26 mouse cellular contexts compared by ENCODE assay signal in the genomic region with DNA sequence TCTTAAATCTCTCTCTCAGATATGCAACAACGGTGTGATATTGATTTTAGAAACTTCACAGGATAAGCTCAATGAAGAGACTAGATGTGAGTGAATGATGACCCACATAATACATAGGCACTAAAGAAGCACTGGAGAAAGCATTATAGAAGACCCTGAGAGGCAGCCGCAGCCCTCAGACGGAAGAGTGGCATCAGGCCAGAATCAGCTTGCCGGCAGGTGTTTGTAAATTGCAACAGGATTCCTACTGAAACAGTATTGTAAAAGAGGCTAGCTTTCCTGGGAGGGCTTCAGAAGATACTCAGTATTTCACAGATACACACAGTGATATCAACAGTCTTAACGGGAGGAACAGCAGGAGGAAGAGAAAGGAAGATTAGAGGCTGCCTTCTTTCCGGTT.
DNase-seq lines count a peak whose midpoint lies in the region; ATAC-seq and TF ChIP-seq lines count a peak whose summit lies in the region.
"Had no signal": no experiment of that assay in that cellular context is flagged by ENCODE, and none has a peak within 500 bp of the region (broad histone marks: within the 10 kb centered on the region; RNA-seq: fewer than 3 reads in every experiment).

No protein-coding gene starts in this region.

- no peak for TF ChIP-seq POLR2A in brain, embryonic 14.5 days (IDR thresholded peaks at IDR 0.05; ENCODE audit: borderline replicate concordance, extremely low read depth, insufficient read depth, insufficient read length, poor library complexity, severe bottlenecking)

- H3K36me3 ChIP-seq in forebrain, embryonic 14.5 days (ENCODE audit: control insufficient read depth, insufficient read depth, low read length), result no peaks in the 10 kb centered on the region
- H3K36me3 ChIP-seq in forebrain, embryonic 16.5 days (ENCODE audit: control insufficient read depth, insufficient read depth), result no peaks in the 10 kb centered on the region
- H3K36me3 ChIP-seq: embryonic facial prominence, embryonic 13.5 days; embryonic facial prominence, embryonic 15.5 days; forebrain, embryonic 10.5 days; forebrain, embryonic 12.5 days; forebrain, embryonic 15.5 days; G1E had no signal

- no peak overlapping the region for H3K4me2 ChIP-seq in forebrain, embryonic 14.5 days (ENCODE audit: low read length)
- H3K4me2 ChIP-seq in forebrain, embryonic 16.5 days (ENCODE audit: low read length), result no peak overlapping the region
- H3K4me2 ChIP-seq: embryonic facial prominence, embryonic 13.5 days; embryonic facial prominence, embryonic 15.5 days; forebrain, embryonic 12.5 days; forebrain, embryonic 15.5 days had no signal

- intact Hi-C loops in left cerebral cortex, postnatal 4 days (cut with DNase I), result no loop called here
- intact Hi-C loops in left cerebral cortex, adult 2 months (cut with DNase I), result no loop called here

- peak; percentile 56 to 60 for DNase-seq in cerebellum, postnatal 10 days
- DNase-seq in cerebellum, postnatal 36 days, result no peak
- peak; percentile 25 for DNase-seq in forebrain, embryonic 14.5 days (ENCODE audit: low spot score)
- DNase-seq in left cerebral cortex, postnatal 4 days, result peak; percentile 19
- no peak for DNase-seq in left cerebral cortex, adult 2 months (ENCODE audit: extremely low spot score in 1 of 2, low spot score in 2 of 2)
- DNase-seq in brain, embryonic 14.5 days (ENCODE audit: low read depth), result peak; percentile 53
- DNase-seq: adrenal gland, adult 8-10 months; adrenal gland, postnatal 14 days; adrenal gland, postnatal 36 days; B cell, adult 2 months; cerebellum, adult 11-12 months; cerebellum, adult 2 months; cerebellum, adult 9-10 months; embryo, embryonic 11 days had no signal

- no peak overlapping the region for H3K27ac ChIP-seq in forebrain, embryonic 14.5 days (ENCODE audit: low read depth, low read length)
- no peak overlapping the region for H3K27ac ChIP-seq in forebrain, embryonic 16.5 days (ENCODE audit: low read length)
- H3K27ac ChIP-seq in left cerebral cortex, adult 2 months, result no peak overlapping the region
- H3K27ac ChIP-seq: embryonic facial prominence, embryonic 13.5 days; embryonic facial prominence, embryonic 15.5 days; forebrain, embryonic 10.5 days; forebrain, embryonic 12.5 days; forebrain, embryonic 15.5 days had no signal

- 0 out of 2 replicates have a peak, but pooled peaks cover 7% of the 10 kb centered on the region for H3K4me1 ChIP-seq in forebrain, embryonic 14.5 days (ENCODE audit: control insufficient read depth, insufficient read depth, low read length)
- 0 out of 2 replicates have a peak, but pooled peaks cover 3% of the 10 kb centered on the region for H3K4me1 ChIP-seq in forebrain, embryonic 16.5 days (replicated peaks; ENCODE audit: control insufficient read depth, insufficient read depth, low read length)
- H3K4me1 ChIP-seq: embryonic facial prominence, embryonic 13.5 days; embryonic facial prominence, embryonic 15.5 days had no signal

- 58% methylated on average over 6 of the region's 6 CpGs for WGBS in forebrain, embryonic 14.5 days
- WGBS in forebrain, embryonic 16.5 days, result 45% methylated on average over 6 of the region's 6 CpGs

- no peak for ATAC-seq in forebrain, embryonic 14.5 days
- ATAC-seq in forebrain, embryonic 16.5 days, result no peak
- ATAC-seq: activated CD4-positive, CD25-positive, alpha-beta regulatory T cell, adult 4 months; CD4-positive, CD25-positive, alpha-beta regulatory T cell, adult 4 months; forebrain, embryonic 15.5 days; Patski had no signal

- TF ChIP-seq CTCF in left cerebral cortex, adult 2 months (IDR thresholded peaks at IDR 0.05), result no peak
- no peak for TF ChIP-seq CTCF in brain, embryonic 14.5 days (IDR thresholded peaks at IDR 0.05; ENCODE audit: borderline replicate concordance, extremely low read depth, insufficient read depth, insufficient read length)

- no peak overlapping the region for H3K4me3 ChIP-seq in forebrain, embryonic 14.5 days (ENCODE audit: low read depth, low read length)
- no peak overlapping the region for H3K4me3 ChIP-seq in forebrain, embryonic 16.5 days (replicated peaks; ENCODE audit: low read length)
- H3K4me3 ChIP-seq in left cerebral cortex, adult 2 months, result no peak overlapping the region
- H3K4me3 ChIP-seq: embryonic facial prominence, embryonic 13.5 days; embryonic facial prominence, embryonic 15.5 days; erythroblast, embryonic 14.5 days; forebrain, embryonic 10.5 days; forebrain, embryonic 12.5 days; forebrain, embryonic 15.5 days had no signal

- H3K9ac ChIP-seq in forebrain, embryonic 14.5 days (ENCODE audit: low read length), result no peak overlapping the region
- no peak overlapping the region for H3K9ac ChIP-seq in forebrain, embryonic 16.5 days (replicated peaks; ENCODE audit: low read depth, low read length)
- H3K9ac ChIP-seq: embryonic facial prominence, embryonic 13.5 days; embryonic facial prominence, embryonic 15.5 days; forebrain, embryonic 12.5 days; forebrain, embryonic 15.5 days had no signal

- no peaks in the 10 kb centered on the region for H3K9me3 ChIP-seq in forebrain, embryonic 14.5 days (replicated peaks; ENCODE audit: control insufficient read depth, low read length)
- no peaks in the 10 kb centered on the region for H3K9me3 ChIP-seq in forebrain, embryonic 16.5 days (ENCODE audit: control insufficient read depth, low read length)
- H3K9me3 ChIP-seq: embryonic facial prominence, embryonic 13.5 days; embryonic facial prominence, embryonic 15.5 days; forebrain, embryonic 10.5 days; forebrain, embryonic 12.5 days; forebrain, embryonic 15.5 days; G1E had no signal

- no peaks in the 10 kb centered on the region for H3K27me3 ChIP-seq in forebrain, embryonic 14.5 days (replicated peaks; ENCODE audit: control insufficient read depth, insufficient read depth, low read length)
- H3K27me3 ChIP-seq in forebrain, embryonic 16.5 days (replicated peaks; ENCODE audit: control insufficient read depth, insufficient read depth, low read length), result no peaks in the 10 kb centered on the region
- H3K27me3 ChIP-seq: CH12.LX; embryonic facial prominence, embryonic 13.5 days; embryonic facial prominence, embryonic 15.5 days; forebrain, embryonic 12.5 days; forebrain, embryonic 15.5 days; Patski had no signal

Comparison
In these comparisons a context has a peak if more than half of its experiments do, and no peak if none do; other contexts are left out.
1. DNase-seq: peak in cerebellum, postnatal 10 days (2 of 2), forebrain, embryonic 14.5 days (single experiment), left cerebral cortex, postnatal 4 days (single experiment) and brain, embryonic 14.5 days (single experiment); none in cerebellum, postnatal 36 days (0 of 2) and left cerebral cortex, adult 2 months (0 of 2).